16 mouse cellular contexts compared by ENCODE assay signal in genomic region chr12:30864347-30864746, GRCm38 (mm10). TPM values are rescaled to one million over a fixed set of nuclear protein-coding genes. Genes with fewer than 3 reads are reported as not detected.
A peak's percentile ranks its signal among the peaks of the same experiment; 100 is the strongest.
DNase-seq lines count a peak whose midpoint lies in the region; ATAC-seq lines count a peak whose summit lies in the region.
"Had no signal": no experiment of that assay in that cellular context is flagged by ENCODE, and none has a peak within 500 bp of the region (broad histone marks: within the 10 kb centered on the region; RNA-seq: fewer than 3 reads in every experiment).

No protein-coding gene starts in this region.

- H3K27ac ChIP-seq in heart, embryonic 15.5 days: peak overlapping the region; percentile 20
- H3K27ac ChIP-seq: kidney, embryonic 15.5 days; liver, embryonic 14.5 days had no signal

- ATAC-seq in heart, embryonic 15.5 days (replicated peaks; ENCODE audit: insufficient number of reproducible peaks, insufficient read depth, low FRiP score, low read depth): peak; percentile 43; the same call in 1 of the 2 replicates
- ATAC-seq: Patski had no signal

- no peak overlapping the region for H3K4me3 ChIP-seq in heart, embryonic 15.5 days
- H3K4me3 ChIP-seq: kidney, embryonic 15.5 days had no signal

- peaks cover 9% of the 10 kb centered on the region for H3K4me1 ChIP-seq in heart, embryonic 15.5 days (replicated peaks)
- H3K4me1 ChIP-seq: kidney, embryonic 15.5 days had no signal

- no peak overlapping the region for H3K9ac ChIP-seq in heart, embryonic 15.5 days
- H3K9ac ChIP-seq: kidney, embryonic 15.5 days; liver, embryonic 14.5 days had no signal

- DNase-seq in adrenal gland, postnatal 10 days: peak; percentile 8
- no peak for DNase-seq in adrenal gland, adult 18-20 months (ENCODE audit: low spot score in 2 of 2)
- DNase-seq in heart, postnatal 25 days (ENCODE audit: low spot score): no peak
- peak; percentile 89 for DNase-seq in left cerebral cortex, postnatal 4 days
- DNase-seq in left cerebral cortex, postnatal 36 days (ENCODE audit: low spot score in 2 of 2): no peak
- peak; percentile 29 for DNase-seq in lung, postnatal 14 days
- DNase-seq in neural tube, embryonic 10.5 days (ENCODE audit: extremely low spot score, low spot score): no peak
- DNase-seq: adrenal gland, adult 8-10 months; layer of hippocampus, adult 9-11 months had no signal

- intact Hi-C loops in heart, postnatal 25 days (cut with DNase I): no loop called here
- intact Hi-C loops in left cerebral cortex, postnatal 4 days (cut with DNase I): no loop called here
- intact Hi-C loops in left cerebral cortex, postnatal 36 days (cut with DNase I): no loop called here

- H3K4me2 ChIP-seq in heart, embryonic 15.5 days: no peak overlapping the region
- H3K4me2 ChIP-seq: kidney, embryonic 15.5 days; midbrain, embryonic 11.5 days had no signal

- no peaks in the 10 kb centered on the region for H3K36me3 ChIP-seq in heart, embryonic 15.5 days
- H3K36me3 ChIP-seq: kidney, embryonic 15.5 days had no signal

- no peaks in the 10 kb centered on the region for H3K9me3 ChIP-seq in heart, embryonic 15.5 days (replicated peaks)
- H3K9me3 ChIP-seq: kidney, embryonic 15.5 days had no signal

- no peaks in the 10 kb centered on the region for H3K27me3 ChIP-seq in heart, embryonic 15.5 days
- H3K27me3 ChIP-seq: kidney, embryonic 15.5 days had no signal

- WGBS in heart, embryonic 15.5 days: 44% methylated on average over 2 of the region's 2 CpGs

RNA-seq across cellular contexts. Expression of gene Alkal2, which starts 19.8 kb away (rescaled TPM):
- under 1 TPM; 0.58 to 0.96 TPM for total RNA-seq in adrenal gland, postnatal 10 days (2021)
- under 1 TPM; 0.53 to 0.77 TPM for total RNA-seq in adrenal gland, adult 18-20 months (2021)
- polyA plus RNA-seq in heart, embryonic 15.5 days (2015; fragmentation: Nextera tagmentation; extraction: Ambion mirVana): 0.13 and 0.28 TPM in 2 replicates
- 1 to 10 TPM in 1 of 2 experiments, under 1 TPM in 1; 0.44 to 1.2 TPM for total RNA-seq in heart, postnatal 25 days (2021)
- 1 to 10 TPM; 1.9 to 2.0 TPM for total RNA-seq in left cerebral cortex, postnatal 4 days (2021)
- 1 to 10 TPM; 1.8 to 3.1 TPM for total RNA-seq in left cerebral cortex, postnatal 36 days (2021)
- total RNA-seq: granulocyte monocyte progenitor cell, adult 5-6 weeks had no signal
- polyA plus RNA-seq: liver, embryonic 14.5 days; neural tube, embryonic 11.5 days; Patski had no signal

RNA-seq across cellular contexts. Expression of gene Acp1, which starts 47.0 kb away (rescaled TPM):
- 10 to 100 TPM; 62.3 to 65.5 TPM for total RNA-seq in adrenal gland, postnatal 10 days (2021)
- 10 to 100 TPM; 48.9 to 54.4 TPM for total RNA-seq in adrenal gland, adult 18-20 months (2021)
- polyA plus RNA-seq in heart, embryonic 15.5 days (2015; fragmentation: Nextera tagmentation; extraction: Ambion mirVana): 88.4 and 94.1 TPM in 2 replicates
- 10 to 100 TPM; 24.4 to 33.3 TPM for total RNA-seq in heart, postnatal 25 days (2021)
- total RNA-seq in left cerebral cortex, postnatal 4 days (2021): 10 to 100 TPM; 50.6 to 52.4 TPM
- 10 to 100 TPM; 47.4 to 51.6 TPM for total RNA-seq in left cerebral cortex, postnatal 36 days (2021)

RNA-seq across cellular contexts. Expression of gene Sh3yl1, which starts 47.1 kb away (rescaled TPM):
- 1 to 10 TPM; 4.8 to 5.8 TPM for total RNA-seq in adrenal gland, postnatal 10 days (2021)
- total RNA-seq in adrenal gland, adult 18-20 months (2021): 1 to 10 TPM; 1.7 to 3.5 TPM
- 5.2 and 6.5 TPM in 2 replicates for polyA plus RNA-seq in heart, embryonic 15.5 days (2015; fragmentation: Nextera tagmentation; extraction: Ambion mirVana)
- total RNA-seq in heart, postnatal 25 days (2021): 1 to 10 TPM; 1.5 to 2.5 TPM
- total RNA-seq in left cerebral cortex, postnatal 4 days (2021): 10 to 100 TPM; 37.5 to 42.5 TPM
- total RNA-seq in left cerebral cortex, postnatal 36 days (2021): 10 to 100 TPM; 14.1 to 14.5 TPM

Comparison
In these comparisons a context has a peak if more than half of its experiments do, and no peak if none do; other contexts are left out.
1. DNase-seq: peak in adrenal gland, postnatal 10 days (single experiment), left cerebral cortex, postnatal 4 days (single experiment) and lung, postnatal 14 days (single experiment); none in adrenal gland, adult 18-20 months (0 of 2), heart, postnatal 25 days (single experiment), left cerebral cortex, postnatal 36 days (0 of 2) and neural tube, embryonic 10.5 days (single experiment).